Mouse (Mus musculus): Measurements from ENCODE around the gene Tnfrsf9.

DNA sequence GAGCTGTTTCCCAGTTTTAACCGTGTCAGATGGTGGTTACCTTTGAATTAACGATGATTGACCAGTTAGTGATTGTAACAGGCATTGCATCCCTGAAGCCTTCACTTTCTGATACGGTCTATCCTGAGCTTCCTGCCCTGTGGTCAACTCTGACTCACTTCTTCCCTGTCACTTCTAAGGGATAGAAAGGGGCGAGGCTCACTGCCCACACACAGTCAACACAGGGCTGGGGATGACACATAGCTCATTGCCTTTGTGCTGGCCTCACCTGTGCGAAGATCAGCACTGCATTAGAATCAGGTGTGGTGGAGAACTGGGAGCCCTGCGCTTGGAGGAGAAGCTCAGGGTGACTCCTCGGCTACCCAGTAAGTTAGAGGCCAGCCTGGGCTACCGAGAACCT lies 54.6 kb downstream of the Tnfrsf9 start:
- TF ChIP-seq CTCF (IDR thresholded peaks at IDR 0.05; ENCODE audit: low read depth) (no peak), EP300 (IDR thresholded peaks at IDR 0.05; ENCODE audit: low read depth) (no peak)

All from heart, postnatal 0 days (tissue).